Mouse (Mus musculus) spleen, adult 2 months (tissue): ENCODE data around the gene Ephb1.

Experiments used
- CTCF ChIP-seq: fragments of 200-500 bp; IDR thresholded peaks from 2 replicates; pipeline ENCODE4 v1.5.1; 2011; ENCODE audit warnings: mild to moderate bottlenecking, inconsistent platforms; ENCODE audit not compliant: insufficient read depth, insufficient read length, insufficient replicate concordance; ENCODE audit errors: extremely low read depth
- POLR2A ChIP-seq: fragments of 200-500 bp; IDR thresholded peaks from 2 replicates; pipeline ENCODE4 v1.6.1; 2011; ENCODE audit warnings: low read depth, low read length, inconsistent platforms

DNA sequence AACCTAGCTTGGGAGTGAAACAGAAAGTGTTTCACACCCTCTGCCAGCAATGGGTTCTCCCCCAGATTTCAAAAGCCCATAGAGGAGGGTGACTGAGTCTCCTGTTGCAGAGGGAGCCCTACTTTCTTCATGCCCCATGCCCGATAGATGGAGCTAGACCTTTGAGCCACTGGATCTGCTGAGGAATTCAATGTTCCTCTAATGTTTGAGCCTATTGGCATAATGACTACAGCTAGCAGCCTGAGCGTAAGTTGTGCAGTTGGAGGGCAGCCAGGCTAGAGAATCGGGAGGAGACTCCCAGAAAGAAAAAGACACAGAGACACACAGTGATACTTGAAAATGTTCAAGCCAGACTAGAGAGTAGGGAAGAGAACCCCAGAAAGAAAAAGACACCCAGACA is 246.5 kb downstream of the Ephb1 start:
- TF ChIP-seq CTCF (no peak), POLR2A (no peak)
